Mouse (Mus musculus): Measurements from ENCODE around the gene Epor. TPM values are rescaled to one million over a fixed set of nuclear protein-coding genes. Genes with fewer than 3 reads are reported as not detected.

Epor gene
- polyA plus RNA-seq, 1 experiment from 2014 or later: 6.4 TPM

DNA sequence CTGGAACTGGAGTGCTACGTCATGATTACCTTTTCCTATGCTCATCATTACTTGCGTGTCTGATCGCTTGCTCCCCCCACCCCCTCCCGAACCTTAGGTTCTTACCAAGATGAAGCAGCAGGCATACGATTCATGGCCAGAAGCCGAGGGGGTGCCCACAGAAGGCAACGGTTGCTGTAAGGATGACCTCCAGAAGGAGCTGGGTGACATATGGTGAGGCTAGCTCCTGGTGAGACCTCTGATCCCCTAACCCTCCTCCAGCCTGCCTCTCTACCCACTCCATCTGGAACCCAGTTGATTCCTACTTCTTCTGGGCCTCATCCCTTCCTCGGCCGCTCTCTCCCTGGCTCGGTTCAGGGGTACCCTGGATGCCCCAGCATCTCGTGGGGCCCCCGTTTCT lies 29.3 kb downstream of the Epor start:
- Histone ChIP-seq H3K36me3 (ENCODE audit: control insufficient read depth, insufficient read depth, low read length) (no peaks in the 10 kb centered on the region), H3K27me3 (replicated peaks; ENCODE audit: control insufficient read depth, insufficient read depth, low read length) (no peaks in the 10 kb centered on the region), H3K9me3 (ENCODE audit: control insufficient read depth, low read length) (no peaks in the 10 kb centered on the region), H3K4me1 (ENCODE audit: control insufficient read depth, insufficient read depth, low read length) (peaks cover 5% of the 10 kb centered on the region; the same call in 1 of the 2 replicates), H3K4me2 (ENCODE audit: low read depth, low read length) (no peak overlapping the region), H3K27ac (ENCODE audit: low read length) (no peak overlapping the region), H3K9ac (ENCODE audit: low read depth, low read length) (no peak overlapping the region), H3K4me3 (ENCODE audit: low read length) (no peak overlapping the region)
- 93% methylated on average over 12 of the region's 12 CpGs for WGBS
- ATAC-seq: no peak

DNA sequence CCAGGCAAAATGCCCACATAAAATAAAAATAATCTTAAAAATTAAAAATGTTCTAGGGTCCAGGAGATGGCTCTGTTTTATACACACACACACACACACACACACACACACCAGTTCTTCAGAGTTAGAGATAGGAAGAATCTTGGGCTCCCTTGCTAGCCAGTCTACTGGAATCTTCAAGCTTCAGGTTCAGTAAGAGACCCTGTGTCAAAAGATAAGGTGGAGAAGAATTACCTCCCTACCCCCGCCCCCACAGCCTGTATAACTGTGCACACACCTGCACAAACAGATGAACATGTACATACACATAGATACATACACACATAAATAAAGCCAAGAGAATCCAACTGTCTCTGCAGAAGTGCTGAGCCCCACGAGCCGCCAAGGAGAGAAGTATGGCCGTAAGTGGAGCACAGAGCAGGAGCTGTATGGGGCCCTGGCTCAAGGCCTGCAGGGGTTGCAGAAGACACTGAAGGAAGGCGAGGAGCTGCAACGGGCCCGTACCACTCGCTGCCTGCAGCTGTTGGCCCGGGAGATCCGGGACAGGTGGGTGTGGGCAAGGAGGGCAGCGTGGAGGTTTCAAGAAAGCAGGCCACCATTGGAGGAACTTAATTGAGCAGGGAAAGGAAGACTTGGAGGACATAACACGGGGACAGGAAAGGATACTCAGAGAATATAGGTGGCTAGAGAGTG lies 30.7 kb downstream of the Epor start:
- no peaks in the 10 kb centered on the region for H3K36me3 ChIP-seq (ENCODE audit: control insufficient read depth, insufficient read depth, low read length)
- no peaks in the 10 kb centered on the region for H3K27me3 ChIP-seq (replicated peaks; ENCODE audit: control insufficient read depth, insufficient read depth, low read length)
- H3K4me1 ChIP-seq (ENCODE audit: control insufficient read depth, insufficient read depth, low read length): peaks cover 5% of the 10 kb centered on the region; the same call in 1 of the 2 replicates
- H3K9ac ChIP-seq (ENCODE audit: low read depth, low read length): no peak overlapping the region
- no peak for ATAC-seq
- no peaks in the 10 kb centered on the region for H3K9me3 ChIP-seq (ENCODE audit: control insufficient read depth, low read length)
- no peak overlapping the region for H3K27ac ChIP-seq (ENCODE audit: low read length)
- H3K4me2 ChIP-seq (ENCODE audit: low read depth, low read length): no peak overlapping the region
- WGBS: 55% methylated on average over 12 of the region's 12 CpGs
- H3K4me3 ChIP-seq (ENCODE audit: low read length): no peak overlapping the region

DNA sequence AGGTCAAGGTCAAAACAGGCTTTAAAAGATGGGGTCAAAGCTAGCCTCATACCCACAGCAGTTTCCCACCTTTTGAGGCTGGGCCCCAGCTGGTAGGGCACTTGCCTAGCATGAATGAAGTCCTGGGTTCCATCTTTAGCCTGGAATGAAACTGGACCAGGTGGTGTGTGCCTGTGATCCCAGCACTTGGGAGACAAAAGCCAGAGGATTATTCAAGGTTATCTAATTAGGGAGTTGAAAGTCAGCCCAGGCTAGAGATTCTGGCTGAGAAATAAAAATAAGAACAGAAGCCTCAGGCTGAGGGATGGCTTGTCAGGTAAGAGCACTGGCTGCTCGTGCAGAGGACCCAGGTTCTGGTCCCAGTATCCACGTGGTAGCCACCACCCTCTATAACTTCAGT lies 31.3 kb downstream of the Epor start:
- Histone ChIP-seq H3K36me3 (ENCODE audit: control insufficient read depth, insufficient read depth, low read length) (no peaks in the 10 kb centered on the region), H3K4me3 (ENCODE audit: low read length) (no peak overlapping the region), H3K27ac (ENCODE audit: low read length) (no peak overlapping the region), H3K4me2 (ENCODE audit: low read depth, low read length) (no peak overlapping the region), H3K4me1 (ENCODE audit: control insufficient read depth, insufficient read depth, low read length) (peaks cover 5% of the 10 kb centered on the region; the same call in 1 of the 2 replicates), H3K9me3 (ENCODE audit: control insufficient read depth, low read length) (no peaks in the 10 kb centered on the region), H3K27me3 (replicated peaks; ENCODE audit: control insufficient read depth, insufficient read depth, low read length) (no peaks in the 10 kb centered on the region), H3K9ac (ENCODE audit: low read depth, low read length) (no peak overlapping the region)
- 59% methylated on average over 2 of the region's 2 CpGs for WGBS
- ATAC-seq: no peak

DNA sequence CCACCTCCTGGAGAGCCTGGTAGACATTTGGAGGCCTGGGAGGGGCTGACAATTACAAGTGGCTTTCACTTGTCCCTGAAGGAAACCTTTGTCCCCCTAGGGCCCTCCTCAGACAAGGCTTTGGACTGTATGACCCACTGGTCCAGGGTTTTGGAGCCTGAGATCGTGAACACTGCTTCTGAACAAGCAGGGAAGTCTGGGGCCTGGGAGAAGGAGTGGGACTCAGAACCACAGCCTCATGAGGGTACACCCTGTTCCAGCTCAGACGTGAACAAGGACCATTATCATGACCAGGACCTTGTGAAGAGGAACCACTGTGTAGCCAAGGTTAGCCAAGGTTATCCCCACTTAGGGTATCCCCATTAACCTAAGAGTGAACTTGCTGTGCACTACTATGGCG lies 34.1 kb downstream of the Epor start:
- no peak for ATAC-seq

DNA sequence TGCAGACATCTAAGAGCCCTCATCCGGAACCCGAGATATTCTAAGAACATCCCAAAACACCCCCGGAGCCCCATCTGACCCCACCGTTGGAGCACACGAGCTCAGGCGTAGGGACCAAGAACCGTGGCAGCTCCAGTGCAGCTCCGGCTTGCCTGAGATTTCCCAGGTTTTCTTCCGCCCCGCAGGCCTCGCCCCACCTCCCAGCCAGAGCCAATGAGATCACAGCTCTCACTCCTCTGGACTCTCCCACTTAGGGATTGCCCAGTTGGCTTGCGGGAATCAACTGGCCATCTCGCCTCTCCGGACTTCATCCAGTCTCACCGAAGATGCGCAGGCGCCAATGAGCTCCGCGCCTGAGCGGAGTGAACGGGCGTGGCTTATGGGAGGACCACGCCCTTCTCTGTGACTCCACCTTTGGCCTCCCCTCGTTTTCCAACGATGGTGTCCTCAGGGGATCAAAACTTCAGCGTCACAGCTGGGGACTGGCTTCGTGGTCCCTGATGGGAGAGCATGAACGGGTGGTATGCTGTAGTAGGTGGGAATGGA lies 36.0 kb downstream of the Epor start, which contains the start of the genes Ccdc159 and Tmem205:
Gene Ccdc159 (plus strand): TSS at position 264 of the 546 bp plus-strand sequence.
Gene Tmem205 (minus strand): TSS at position 349 of the 546 bp plus-strand sequence.
- Histone ChIP-seq H3K4me2 (ENCODE audit: low read depth, low read length) (peak within 1 kb of the TSS; percentile 48), H3K4me1 (ENCODE audit: control insufficient read depth, insufficient read depth, low read length) (peaks cover 8% of the 10 kb centered on the region), H3K36me3 (ENCODE audit: control insufficient read depth, insufficient read depth, low read length) (peaks cover 3% of the 10 kb centered on the region; the same call in 1 of the 2 replicates), H3K9ac (ENCODE audit: low read depth, low read length) (peak within 1 kb of the TSS; percentile 78), H3K4me3 (ENCODE audit: low read length) (peak within 1 kb of the TSS; percentile 67), H3K9me3 (ENCODE audit: control insufficient read depth, low read length) (no peaks in the 10 kb centered on the region), H3K27me3 (replicated peaks; ENCODE audit: control insufficient read depth, insufficient read depth, low read length) (no peaks in the 10 kb centered on the region), H3K27ac (ENCODE audit: low read length) (peak within 1 kb of the TSS; percentile 67)
- peak; percentile 97 for ATAC-seq
- under 1% methylated on average over 28 of the region's 28 CpGs for WGBS

More for the DNA sequence above, 34.1 kb downstream of the Epor start:
- Histone ChIP-seq H3K27ac (ENCODE audit: low read length) (no peak overlapping the region), H3K4me3 (ENCODE audit: low read length) (no peak overlapping the region), H3K4me1 (ENCODE audit: control insufficient read depth, insufficient read depth, low read length) (peaks cover 8% of the 10 kb centered on the region), H3K9me3 (ENCODE audit: control insufficient read depth, low read length) (no peaks in the 10 kb centered on the region), H3K27me3 (replicated peaks; ENCODE audit: control insufficient read depth, insufficient read depth, low read length) (no peaks in the 10 kb centered on the region), H3K4me2 (ENCODE audit: low read depth, low read length) (no peak overlapping the region), H3K9ac (ENCODE audit: low read depth, low read length) (no peak overlapping the region), H3K36me3 (ENCODE audit: control insufficient read depth, insufficient read depth, low read length) (peaks cover 3% of the 10 kb centered on the region; the same call in 1 of the 2 replicates)
- WGBS: 77% methylated on average over 3 of the region's 3 CpGs

DNA sequence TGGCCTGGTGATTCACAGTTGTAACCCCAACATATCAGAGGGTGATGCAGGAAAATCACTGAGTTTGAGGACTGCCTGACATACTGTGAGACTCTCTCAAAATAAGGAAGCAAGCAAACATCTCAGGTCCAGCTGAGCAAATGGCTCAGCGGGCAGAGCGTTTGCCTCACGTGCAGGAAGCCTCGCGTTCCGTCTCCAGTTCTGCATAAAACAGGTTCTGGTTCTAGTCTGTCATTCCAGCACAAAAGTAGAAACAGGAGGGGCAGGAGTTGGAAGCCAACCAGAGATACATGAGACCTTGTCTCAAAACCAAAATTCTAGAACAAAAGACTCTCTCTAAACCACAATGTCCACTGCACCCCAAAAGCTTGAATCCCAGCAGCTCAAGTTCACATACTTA lies 36.5 kb downstream of the Epor start:
- no peaks in the 10 kb centered on the region for H3K9me3 ChIP-seq (ENCODE audit: control insufficient read depth, low read length)
- H3K9ac ChIP-seq (ENCODE audit: low read depth, low read length): peak overlapping the region; percentile 78
- H3K27ac ChIP-seq (ENCODE audit: low read length): peak overlapping the region; percentile 67
- peaks cover 8% of the 10 kb centered on the region for H3K4me1 ChIP-seq (ENCODE audit: control insufficient read depth, insufficient read depth, low read length)
- ATAC-seq: no peak
- peak overlapping the region; percentile 67 for H3K4me3 ChIP-seq (ENCODE audit: low read length)
- peaks cover 3% of the 10 kb centered on the region; the same call in 1 of the 2 replicates for H3K36me3 ChIP-seq (ENCODE audit: control insufficient read depth, insufficient read depth, low read length)
- 2% methylated on average over 6 of the region's 6 CpGs for WGBS
- H3K4me2 ChIP-seq (ENCODE audit: low read depth, low read length): peak overlapping the region; percentile 48
- no peaks in the 10 kb centered on the region for H3K27me3 ChIP-seq (replicated peaks; ENCODE audit: control insufficient read depth, insufficient read depth, low read length)

DNA sequence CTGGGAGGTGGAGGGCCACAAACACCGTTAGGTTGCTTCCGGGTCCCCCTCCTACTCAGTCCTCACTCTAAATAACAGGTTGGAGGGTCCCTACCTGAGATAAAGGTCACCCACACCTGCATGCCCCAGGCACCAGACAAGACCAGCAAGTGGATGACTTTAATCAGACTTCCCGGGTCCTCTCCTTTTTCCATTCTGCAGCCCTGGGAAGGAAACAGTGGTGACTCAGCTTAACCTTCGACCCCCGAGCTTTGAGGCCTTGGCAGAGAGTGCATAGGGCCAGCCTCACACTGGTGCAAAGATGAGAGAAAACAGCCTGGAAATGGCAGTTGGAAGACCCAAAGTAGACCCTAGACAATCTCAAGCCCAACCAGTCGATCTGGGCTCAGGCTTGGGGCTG lies 37.2 kb downstream of the Epor start:
- H3K36me3 ChIP-seq (ENCODE audit: control insufficient read depth, insufficient read depth, low read length): peaks cover 3% of the 10 kb centered on the region; the same call in 1 of the 2 replicates
- no peaks in the 10 kb centered on the region for H3K27me3 ChIP-seq (replicated peaks; ENCODE audit: control insufficient read depth, insufficient read depth, low read length)
- H3K4me3 ChIP-seq (ENCODE audit: low read length): peak overlapping the region; percentile 67
- 65% methylated on average over 6 of the region's 6 CpGs for WGBS
- ATAC-seq: no peak
- H3K27ac ChIP-seq (ENCODE audit: low read length): peak overlapping the region; percentile 67; the same call in 1 of the 2 replicates
- peak overlapping the region; percentile 48 for H3K4me2 ChIP-seq (ENCODE audit: low read depth, low read length)
- H3K9ac ChIP-seq (ENCODE audit: low read depth, low read length): no peak overlapping the region
- H3K4me1 ChIP-seq (ENCODE audit: control insufficient read depth, insufficient read depth, low read length): peaks cover 8% of the 10 kb centered on the region
- H3K9me3 ChIP-seq (ENCODE audit: control insufficient read depth, low read length): no peaks in the 10 kb centered on the region

DNA sequence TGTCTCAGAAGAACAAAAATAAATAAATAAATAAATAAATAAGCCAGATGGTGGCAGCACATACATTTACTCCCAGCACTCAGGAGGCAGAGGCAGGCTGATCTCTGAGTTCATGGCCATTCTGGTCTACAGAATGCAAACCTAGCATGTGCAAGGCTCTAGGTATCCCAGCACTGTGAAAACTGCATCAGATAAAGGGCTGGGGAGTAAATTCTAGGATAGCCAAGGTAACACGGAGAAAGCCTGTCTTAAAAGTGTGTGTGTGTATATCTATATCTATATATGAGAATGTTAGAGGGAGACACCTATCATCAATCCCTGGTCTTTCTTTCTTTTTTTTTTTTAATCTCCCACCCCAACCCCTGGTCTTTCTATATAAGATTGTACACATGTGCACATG lies 37.8 kb downstream of the Epor start:
- 96% methylated on average over 1 of the region's 1 CpGs for WGBS
- no peak for ATAC-seq

DNA sequence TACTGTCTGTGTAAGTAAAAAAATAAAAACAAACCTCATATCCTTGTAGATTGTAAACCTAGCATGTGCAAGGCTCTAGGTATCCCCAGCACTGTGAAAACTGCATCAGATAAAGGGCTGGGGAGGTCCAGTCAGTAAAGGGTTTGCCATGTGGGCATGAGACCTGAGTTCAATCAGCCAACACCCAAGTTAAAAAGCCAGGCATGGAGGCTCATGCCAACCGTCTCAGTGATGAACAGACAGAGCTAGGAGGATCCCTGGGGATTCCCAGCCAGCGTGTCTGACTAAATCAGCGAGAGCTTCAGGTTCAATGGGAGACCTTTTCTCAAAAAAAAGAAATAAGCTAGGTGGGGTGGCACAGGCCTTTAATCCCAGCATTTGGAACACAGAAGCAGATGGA lies 38.3 kb downstream of the Epor start:
- Histone ChIP-seq H3K4me3 (ENCODE audit: low read length) (no peak overlapping the region), H3K4me2 (ENCODE audit: low read depth, low read length) (no peak overlapping the region), H3K27ac (ENCODE audit: low read length) (no peak overlapping the region), H3K9ac (ENCODE audit: low read depth, low read length) (no peak overlapping the region), H3K27me3 (replicated peaks; ENCODE audit: control insufficient read depth, insufficient read depth, low read length) (no peaks in the 10 kb centered on the region), H3K9me3 (ENCODE audit: control insufficient read depth, low read length) (no peaks in the 10 kb centered on the region), H3K36me3 (ENCODE audit: control insufficient read depth, insufficient read depth, low read length) (peaks cover 3% of the 10 kb centered on the region; the same call in 1 of the 2 replicates), H3K4me1 (ENCODE audit: control insufficient read depth, insufficient read depth, low read length) (peaks cover 8% of the 10 kb centered on the region)
- 93% methylated on average over 3 of the region's 3 CpGs for WGBS
- ATAC-seq: no peak

More for the DNA sequence above, 37.8 kb downstream of the Epor start:
- H3K27ac ChIP-seq (ENCODE audit: low read length): no peak overlapping the region
- H3K4me1 ChIP-seq (ENCODE audit: control insufficient read depth, insufficient read depth, low read length): peaks cover 8% of the 10 kb centered on the region
- no peak overlapping the region for H3K4me3 ChIP-seq (ENCODE audit: low read length)
- H3K9me3 ChIP-seq (ENCODE audit: control insufficient read depth, low read length): no peaks in the 10 kb centered on the region
- H3K27me3 ChIP-seq (replicated peaks; ENCODE audit: control insufficient read depth, insufficient read depth, low read length): no peaks in the 10 kb centered on the region
- H3K4me2 ChIP-seq (ENCODE audit: low read depth, low read length): no peak overlapping the region
- H3K36me3 ChIP-seq (ENCODE audit: control insufficient read depth, insufficient read depth, low read length): peaks cover 3% of the 10 kb centered on the region; the same call in 1 of the 2 replicates
- no peak overlapping the region for H3K9ac ChIP-seq (ENCODE audit: low read depth, low read length)
